Mouse (Mus musculus) lung, adult 18-20 months (tissue): Measurements from ENCODE around the gene Gdf3.

Experiments
- DNase-seq, 2 experiments: peaks; one replicate each; pipeline ENCODE4 v3.0.0; 2022; ENCODE audit warnings: mixed read lengths in 2 of 2

Gdf3 gene

GRCm38 (mm10) chr6:122562463-122562862, 47.4 kb downstream of the Gdf3 start:
- DNase-seq, result peak in 1 of 2 experiments; percentile 27

GRCm38 (mm10) chr6:122561005-122561404, 48.9 kb downstream of the Gdf3 start:
- no peak for DNase-seq

- peak; percentile 67 to 72 for DNase-seq
Measured at GRCm38 (mm10) chr6:122560427-122560826, 49.5 kb downstream of the Gdf3 start.

DNA sequence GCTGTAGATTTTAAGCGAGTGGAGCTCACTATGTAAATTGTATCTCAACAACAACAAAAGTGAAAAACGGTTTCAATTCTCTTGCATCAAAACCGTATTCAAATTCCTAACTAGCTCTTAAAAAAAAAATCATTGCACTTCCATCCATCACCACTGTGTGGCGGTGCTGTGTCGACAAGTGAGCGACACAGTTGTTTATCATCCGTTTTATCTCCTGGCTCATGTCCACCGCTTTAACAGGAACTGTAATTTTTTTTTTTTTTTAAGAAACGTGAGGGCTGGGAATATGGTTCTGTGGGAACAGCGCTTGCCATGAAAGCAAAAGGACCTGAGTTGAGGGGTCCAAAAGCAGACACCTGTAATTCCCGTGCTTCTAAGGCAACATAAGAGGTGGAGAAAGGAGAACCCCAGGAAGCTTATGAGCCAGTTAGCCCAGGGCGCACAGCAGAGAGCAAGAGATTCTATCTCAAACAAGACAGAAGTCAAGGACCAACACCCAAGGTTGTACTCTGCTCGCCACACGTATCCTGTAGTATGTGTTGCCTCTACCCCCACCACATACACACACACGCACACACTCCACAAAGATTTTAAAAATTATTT, 52.8 kb downstream of the Gdf3 start:
- peak; percentile 37 to 62 for DNase-seq
